40 mouse cellular contexts compared by ENCODE assay signal in the genomic region with DNA sequence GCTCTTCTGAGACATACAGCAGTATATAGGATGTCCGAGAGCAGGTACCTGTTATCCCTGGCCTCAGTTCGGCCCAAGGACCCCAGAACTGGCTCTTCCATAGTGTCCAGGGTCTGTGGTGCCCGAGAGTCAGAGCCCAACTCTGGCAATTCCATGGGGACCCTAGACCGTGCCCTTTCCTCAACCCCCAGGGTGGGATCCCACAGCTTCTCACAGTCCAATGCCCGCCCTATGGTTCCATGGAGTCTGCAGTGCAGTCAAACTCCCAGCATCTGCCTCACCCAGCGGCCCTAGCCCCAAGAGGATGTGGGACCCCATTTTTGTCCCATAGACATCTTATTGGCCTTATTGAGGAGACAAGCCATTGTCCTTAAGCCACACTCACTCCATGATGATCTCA. TPM values are rescaled to one million over a fixed set of nuclear protein-coding genes. Genes with fewer than 3 reads are reported as not detected.
"Had no signal": no experiment of that assay in that cellular context is flagged by ENCODE, and none has a peak within 500 bp of the region (broad histone marks: within the 10 kb centered on the region; RNA-seq: fewer than 3 reads in every experiment).

No protein-coding gene starts in this region.

- DNase-seq: heart, postnatal 10 days; heart, postnatal 14 days; heart, postnatal 36 days; heart, postnatal 4 days; kidney, adult 11 months; kidney, adult 18-20 months; kidney, adult 2 months; kidney, adult 8-10 months; kidney, adult 9 months; kidney, postnatal 10 days; kidney, postnatal 14 days; kidney, postnatal 36 days; kidney, postnatal 4 days; layer of hippocampus, adult 9-11 months; layer of hippocampus, postnatal 36 days had no signal

- H3K4me1 ChIP-seq: heart, embryonic 10.5 days; heart, embryonic 12.5 days; heart, embryonic 13.5 days; heart, embryonic 15.5 days; hindbrain, embryonic 12.5 days; hindbrain, embryonic 13.5 days; hindbrain, embryonic 15.5 days; intestine, embryonic 15.5 days; kidney, embryonic 15.5 days had no signal

- H3K27ac ChIP-seq: heart, embryonic 10.5 days; heart, embryonic 13.5 days; heart, embryonic 15.5 days; hindbrain, embryonic 10.5 days; hindbrain, embryonic 12.5 days; hindbrain, embryonic 13.5 days; hindbrain, embryonic 14.5 days; hindbrain, embryonic 15.5 days; hindbrain, postnatal 0 days; intestine, embryonic 15.5 days; kidney, embryonic 15.5 days; kidney, postnatal 0 days; layer of hippocampus, adult 2 months had no signal

- H3K9me3 ChIP-seq: heart, embryonic 10.5 days; heart, embryonic 12.5 days; heart, embryonic 13.5 days; heart, embryonic 15.5 days; hindbrain, embryonic 10.5 days; hindbrain, embryonic 12.5 days; hindbrain, embryonic 13.5 days; intestine, embryonic 15.5 days; kidney, embryonic 15.5 days had no signal

- ATAC-seq: hindbrain, embryonic 16.5 days; inflammation-experienced regulatory T-cells, adult 6 months; intestine, embryonic 15.5 days; intestine, embryonic 16.5 days; intestine, postnatal 0 days had no signal

- H3K27me3 ChIP-seq: hindbrain, embryonic 12.5 days; hindbrain, embryonic 15.5 days had no signal

- H3K4me2 ChIP-seq: heart, embryonic 11.5 days; heart, embryonic 12.5 days; heart, embryonic 13.5 days; heart, embryonic 15.5 days; hindbrain, embryonic 12.5 days; hindbrain, embryonic 13.5 days; hindbrain, embryonic 14.5 days; hindbrain, embryonic 15.5 days; intestine, embryonic 15.5 days; kidney, embryonic 15.5 days had no signal

- H3K36me3 ChIP-seq: heart, embryonic 10.5 days; heart, embryonic 12.5 days; heart, embryonic 13.5 days; heart, embryonic 15.5 days; hindbrain, embryonic 10.5 days; hindbrain, embryonic 12.5 days; hindbrain, embryonic 13.5 days; hindbrain, embryonic 15.5 days; intestine, embryonic 15.5 days; kidney, embryonic 15.5 days had no signal

- H3K9ac ChIP-seq: heart, embryonic 12.5 days; heart, embryonic 13.5 days; heart, embryonic 15.5 days; hindbrain, embryonic 12.5 days; hindbrain, embryonic 13.5 days; hindbrain, embryonic 14.5 days; hindbrain, embryonic 15.5 days; intestine, embryonic 15.5 days; kidney, embryonic 15.5 days had no signal

- H3K4me3 ChIP-seq: heart, embryonic 10.5 days; heart, embryonic 12.5 days; heart, embryonic 13.5 days; heart, embryonic 15.5 days; hindbrain, embryonic 10.5 days; hindbrain, embryonic 12.5 days; hindbrain, embryonic 13.5 days; hindbrain, embryonic 15.5 days; intestine, embryonic 15.5 days; kidney, embryonic 15.5 days; layer of hippocampus, adult 2 months had no signal

RNA-seq across cellular contexts. Expression of gene En2, which starts 57.5 kb away (rescaled TPM):
- total RNA-seq: heart, postnatal 14 days; heart, postnatal 36 days; heart, postnatal 4 days; hematopoietic stem cell, adult 5-6 weeks had no signal
- polyA plus RNA-seq: heart, embryonic 10.5 days; heart, embryonic 11.5 days; heart, embryonic 12.5 days; heart, embryonic 13.5 days; heart, embryonic 14.5 days; heart, embryonic 15.5 days; heart, embryonic 16.5 days; heart, postnatal 0 days; inflammation-experienced regulatory T-cells, adult 6 months; intestine, embryonic 14.5 days; intestine, embryonic 15.5 days; intestine, embryonic 16.5 days; intestine, postnatal 0 days; kidney, postnatal 0 days; large intestine, adult 2 months had no signal
